13 mouse cellular contexts compared by ENCODE assay signal in the genomic region with DNA sequence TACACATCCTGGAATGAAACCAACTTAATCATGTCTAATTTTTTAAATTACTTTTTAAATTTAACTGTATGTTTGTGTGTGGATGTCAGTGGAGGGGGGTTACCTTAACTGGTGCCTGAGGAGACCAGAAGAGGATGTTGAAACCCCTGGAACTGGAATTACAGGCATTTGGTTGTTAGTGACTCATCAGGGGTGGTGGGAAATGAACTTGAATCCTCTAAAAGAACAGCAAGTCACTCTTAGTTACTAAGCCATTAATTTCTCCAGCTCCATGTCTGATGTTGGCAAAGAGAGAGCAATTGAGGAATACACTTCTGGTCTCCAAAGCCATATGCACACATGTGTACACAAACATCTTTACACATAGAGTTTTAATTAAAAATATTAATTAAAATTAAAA.
"Had no signal": no experiment of that assay in that cellular context is flagged by ENCODE, and none has a peak within 500 bp of the region (broad histone marks: within the 10 kb centered on the region; RNA-seq: fewer than 3 reads in every experiment).

No protein-coding gene starts in this region.

- DNase-seq: kidney, adult 8-10 months; kidney, postnatal 10 days; kidney, postnatal 36 days; layer of hippocampus, postnatal 36 days; left cerebral cortex, postnatal 4 days; liver, postnatal 0 days; lung, embryonic 14.5 days; lung, postnatal 14 days; lung, postnatal 4 days; right cerebral cortex, adult 18-20 months; right cerebral cortex, postnatal 14 days; spleen, adult 18-20 months; thymus, postnatal 25 days had no signal
